Mouse (Mus musculus) liver, adult 2 months (tissue): Measurements from ENCODE around the gene Prss8.

Source experiments
- CTCF ChIP-seq: fragments of 200-500 bp; IDR thresholded peaks from 2 replicates; pipeline ENCODE4 v1.5.1; 2011; ENCODE audit warnings: low read depth, low read length, control low read depth
- POLR2A ChIP-seq: fragments of 200-500 bp; IDR thresholded peaks from 2 replicates; pipeline ENCODE4 v1.6.1; 2011; ENCODE audit warnings: low read length, control low read depth; ENCODE audit not compliant: insufficient read depth; ENCODE audit errors: extremely low read depth

DNA sequence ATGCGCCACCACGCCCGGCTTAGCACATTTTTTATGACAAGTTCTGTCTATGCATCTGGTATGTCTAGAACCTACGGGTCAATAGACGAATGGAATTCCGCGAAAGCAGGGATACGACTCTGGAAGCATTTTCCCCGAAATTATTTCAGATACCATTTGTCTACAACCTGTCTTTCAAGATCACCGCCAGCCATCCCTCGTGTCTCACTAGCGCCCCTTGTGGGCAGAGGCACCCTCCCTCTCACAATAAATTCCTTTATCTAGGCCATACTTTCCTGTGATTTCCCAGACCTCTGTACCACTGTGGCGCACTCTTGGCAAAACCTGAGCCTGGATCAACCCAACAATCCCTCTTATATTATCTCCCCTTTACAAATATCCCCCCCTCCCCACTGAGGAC, 33.5 kb downstream of the Prss8 start:
- TF ChIP-seq POLR2A: no peak
- peak; percentile 80 for TF ChIP-seq CTCF
